13 mouse cellular contexts compared by ENCODE assay signal in genomic region chr11:54542414-54542813, GRCm38 (mm10).
"Had no signal": no experiment of that assay in that cellular context is flagged by ENCODE, and none has a peak within 500 bp of the region (broad histone marks: within the 10 kb centered on the region; RNA-seq: fewer than 3 reads in every experiment).

No protein-coding gene starts in this region.

- H3K9me3 ChIP-seq: kidney, embryonic 15.5 days; limb, embryonic 15.5 days; lung, embryonic 15.5 days; midbrain, embryonic 10.5 days; neural tube, embryonic 15.5 days had no signal

- H3K9ac ChIP-seq: kidney, embryonic 15.5 days; limb, embryonic 15.5 days; lung, embryonic 15.5 days; neural tube, embryonic 15.5 days had no signal

- H3K27ac ChIP-seq: kidney, embryonic 15.5 days; left cerebral cortex, adult 2 months; limb, embryonic 15.5 days; lung, embryonic 15.5 days; midbrain, embryonic 10.5 days; neural tube, embryonic 15.5 days had no signal

- H3K4me2 ChIP-seq: kidney, embryonic 15.5 days; limb, embryonic 15.5 days; lung, embryonic 15.5 days; neural tube, embryonic 15.5 days had no signal

- H3K4me1 ChIP-seq: kidney, embryonic 15.5 days; limb, embryonic 15.5 days; neural tube, embryonic 15.5 days had no signal

- H3K27me3 ChIP-seq: kidney, embryonic 15.5 days; limb, embryonic 15.5 days; lung, embryonic 15.5 days; neural tube, embryonic 15.5 days had no signal

- H3K36me3 ChIP-seq: kidney, embryonic 15.5 days; limb, embryonic 15.5 days; lung, embryonic 15.5 days; midbrain, embryonic 10.5 days; neural tube, embryonic 15.5 days had no signal

- DNase-seq: kidney, adult 18-20 months; kidney, postnatal 14 days; midbrain, embryonic 14.5 days; right cerebral cortex, adult 18-20 months; right cerebral cortex, postnatal 25 days; thymus, postnatal 36 days had no signal

- H3K4me3 ChIP-seq: kidney, embryonic 15.5 days; left cerebral cortex, adult 2 months; limb, embryonic 15.5 days; lung, embryonic 15.5 days; midbrain, embryonic 10.5 days; myocyte; neural tube, embryonic 15.5 days had no signal
